33 mouse cellular contexts compared by ENCODE assay signal in genomic region chr2:121707461-121707860, GRCm38 (mm10).
"Had no signal": no experiment of that assay in that cellular context is flagged by ENCODE, and none has a peak within 500 bp of the region (broad histone marks: within the 10 kb centered on the region; RNA-seq: fewer than 3 reads in every experiment).

No protein-coding gene starts in this region.

- H3K27me3 ChIP-seq: heart, embryonic 12.5 days; heart, embryonic 13.5 days; heart, embryonic 15.5 days; hindbrain, embryonic 12.5 days; hindbrain, embryonic 13.5 days; hindbrain, embryonic 15.5 days; intestine, embryonic 15.5 days; kidney, embryonic 15.5 days had no signal

- H3K4me3 ChIP-seq: heart, embryonic 12.5 days; heart, embryonic 13.5 days; heart, embryonic 15.5 days; hindbrain, embryonic 10.5 days; hindbrain, embryonic 12.5 days; hindbrain, embryonic 13.5 days; hindbrain, embryonic 15.5 days; intestine, embryonic 15.5 days; kidney, embryonic 15.5 days; layer of hippocampus, adult 2 months; left cerebral cortex, adult 2 months had no signal

- H3K27ac ChIP-seq: heart, embryonic 13.5 days; heart, embryonic 15.5 days; hindbrain, embryonic 10.5 days; hindbrain, embryonic 12.5 days; hindbrain, embryonic 13.5 days; hindbrain, embryonic 14.5 days; hindbrain, embryonic 15.5 days; hindbrain, postnatal 0 days; intestine, embryonic 15.5 days; kidney, embryonic 15.5 days; kidney, postnatal 0 days; layer of hippocampus, adult 2 months; left cerebral cortex, adult 2 months had no signal

- H3K4me2 ChIP-seq: heart, embryonic 12.5 days; heart, embryonic 13.5 days; heart, embryonic 15.5 days; hindbrain, embryonic 12.5 days; hindbrain, embryonic 13.5 days; hindbrain, embryonic 14.5 days; hindbrain, embryonic 15.5 days; intestine, embryonic 15.5 days; kidney, embryonic 15.5 days had no signal

- ATAC-seq: hindbrain, embryonic 16.5 days; hindbrain, postnatal 0 days; inflammation-experienced regulatory T-cells, adult 6 months; intestine, embryonic 15.5 days; intestine, embryonic 16.5 days; intestine, postnatal 0 days had no signal

- H3K36me3 ChIP-seq: heart, embryonic 12.5 days; heart, embryonic 13.5 days; heart, embryonic 15.5 days; hindbrain, embryonic 10.5 days; hindbrain, embryonic 12.5 days; hindbrain, embryonic 13.5 days; hindbrain, embryonic 15.5 days; intestine, embryonic 15.5 days; kidney, embryonic 15.5 days had no signal

- H3K4me1 ChIP-seq: heart, embryonic 15.5 days had no signal

- DNase-seq: heart, postnatal 10 days; heart, postnatal 14 days; heart, postnatal 36 days; kidney, adult 11 months; kidney, adult 18-20 months; kidney, adult 2 months; kidney, adult 8-10 months; kidney, adult 9 months; kidney, postnatal 10 days; kidney, postnatal 14 days; kidney, postnatal 25 days; kidney, postnatal 36 days; kidney, postnatal 4 days; layer of hippocampus, adult 9-11 months; layer of hippocampus, postnatal 36 days had no signal

- H3K9me3 ChIP-seq: heart, embryonic 12.5 days; heart, embryonic 13.5 days; heart, embryonic 15.5 days; hindbrain, embryonic 10.5 days; hindbrain, embryonic 12.5 days; hindbrain, embryonic 13.5 days; hindbrain, embryonic 15.5 days; intestine, embryonic 15.5 days; kidney, embryonic 15.5 days had no signal

- H3K9ac ChIP-seq: heart, embryonic 12.5 days; heart, embryonic 13.5 days; heart, embryonic 15.5 days; hindbrain, embryonic 12.5 days; hindbrain, embryonic 13.5 days; hindbrain, embryonic 14.5 days; hindbrain, embryonic 15.5 days; intestine, embryonic 15.5 days; kidney, embryonic 15.5 days had no signal
